19 mouse cellular contexts compared by ENCODE assay signal in the genomic region with DNA sequence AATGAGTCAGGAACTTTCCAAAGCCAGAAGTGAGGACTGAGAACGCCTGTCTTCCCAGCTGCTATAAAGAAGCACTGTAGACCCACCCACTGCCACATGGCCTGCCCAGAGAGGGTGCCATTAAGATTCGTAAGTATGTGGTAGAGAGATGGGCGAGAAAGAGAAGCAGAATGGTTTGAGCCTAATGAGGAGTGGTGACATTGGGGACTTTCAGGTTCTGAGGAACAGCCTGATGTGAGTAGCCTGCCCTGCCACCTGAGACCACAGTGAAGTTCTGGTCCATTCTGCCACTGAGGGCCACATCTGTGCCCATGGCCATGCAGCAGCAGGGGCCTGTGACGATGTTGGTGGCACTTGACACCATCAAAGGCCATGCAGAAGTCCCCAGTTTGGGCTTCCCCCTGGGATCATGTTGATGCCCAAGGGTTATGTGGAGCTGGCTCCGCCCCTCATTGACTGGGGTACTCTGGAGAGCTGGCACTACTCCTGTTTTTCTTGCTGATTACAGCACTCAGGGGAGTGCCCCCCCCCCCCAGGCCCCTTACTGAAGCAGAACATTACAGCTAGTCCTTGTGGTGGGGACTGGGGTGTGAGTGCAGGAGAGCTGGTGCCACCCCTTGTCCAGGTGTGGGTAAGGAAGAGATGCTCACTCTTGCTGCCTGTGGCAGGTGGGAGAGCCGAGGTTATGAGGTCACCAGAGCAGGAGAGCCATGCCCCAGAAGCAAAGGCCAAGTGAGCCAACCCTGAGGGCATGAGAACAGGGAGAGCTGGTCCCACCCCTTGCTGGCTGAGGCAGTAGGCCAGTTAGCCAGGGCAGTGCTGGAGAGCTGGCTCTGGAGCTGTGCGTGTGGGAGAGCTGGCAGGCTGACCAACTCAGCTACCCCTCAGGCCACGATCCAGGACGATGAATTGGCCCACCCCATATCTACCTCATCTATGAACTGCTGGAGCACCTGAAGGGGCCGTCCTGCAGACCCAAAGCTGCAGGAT. TPM values are rescaled to one million over a fixed set of nuclear protein-coding genes. Genes with fewer than 3 reads are reported as not detected.
DNase-seq lines count a peak whose midpoint lies in the region; ATAC-seq lines count a peak whose summit lies in the region.
"Had no signal": no experiment of that assay in that cellular context is flagged by ENCODE, and none has a peak within 500 bp of the region (broad histone marks: within the 10 kb centered on the region; RNA-seq: fewer than 3 reads in every experiment).

No protein-coding gene starts in this region.

- H3K27me3 ChIP-seq in heart, embryonic 10.5 days (ENCODE audit: insufficient read depth, poor library complexity, severe bottlenecking): peaks cover 5% of the 10 kb centered on the region; the same call in 1 of the 2 replicates
- 0 out of 2 replicates have a peak, but pooled peaks cover 4% of the 10 kb centered on the region for H3K27me3 ChIP-seq in liver, embryonic 12.5 days (replicated peaks)
- H3K27me3 ChIP-seq: limb, embryonic 12.5 days; midbrain, embryonic 12.5 days had no signal

- peak; percentile 23; the same call in 1 of the 2 replicates for ATAC-seq in liver, embryonic 12.5 days
- ATAC-seq: intestine, embryonic 16.5 days had no signal

- H3K36me3 ChIP-seq in heart, embryonic 10.5 days: no peaks in the 10 kb centered on the region
- H3K36me3 ChIP-seq in liver, embryonic 12.5 days: no peaks in the 10 kb centered on the region
- H3K36me3 ChIP-seq: limb, embryonic 12.5 days; midbrain, embryonic 12.5 days had no signal

- no peak overlapping the region for H3K9ac ChIP-seq in liver, embryonic 12.5 days
- H3K9ac ChIP-seq: limb, embryonic 12.5 days; midbrain, embryonic 12.5 days had no signal

- H3K9me3 ChIP-seq in heart, embryonic 10.5 days: no peaks in the 10 kb centered on the region
- no peaks in the 10 kb centered on the region for H3K9me3 ChIP-seq in liver, embryonic 12.5 days (replicated peaks)
- H3K9me3 ChIP-seq: midbrain, embryonic 12.5 days had no signal

- no peak overlapping the region for H3K4me3 ChIP-seq in heart, embryonic 10.5 days
- no peak overlapping the region for H3K4me3 ChIP-seq in liver, embryonic 12.5 days
- H3K4me3 ChIP-seq: limb, embryonic 12.5 days; midbrain, embryonic 12.5 days had no signal

- no peak overlapping the region for H3K27ac ChIP-seq in heart, embryonic 10.5 days
- no peak overlapping the region for H3K27ac ChIP-seq in liver, embryonic 12.5 days
- H3K27ac ChIP-seq: limb, embryonic 12.5 days; midbrain, embryonic 12.5 days had no signal

- H3K4me2 ChIP-seq in liver, embryonic 12.5 days: no peak overlapping the region
- H3K4me2 ChIP-seq: limb, embryonic 12.5 days; midbrain, embryonic 12.5 days had no signal

- WGBS in heart, embryonic 10.5 days: 79% methylated on average over 10 of the region's 10 CpGs
- 72% methylated on average over 10 of the region's 10 CpGs for WGBS in liver, embryonic 12.5 days (ENCODE audit: insufficient replicate concordance)

- DNase-seq in adrenal gland, adult 2 months: peak; percentile 27
- no peak for DNase-seq in adrenal gland, postnatal 4 days (ENCODE audit: low spot score in 2 of 2)
- peak; percentile 81 for DNase-seq in heart, adult 11 months
- no peak for DNase-seq in heart, embryonic 10.5 days (ENCODE audit: low spot score)
- no peak for DNase-seq in liver
- DNase-seq in kidney, postnatal 14 days: peak; percentile 49
- DNase-seq in natural killer cell, adult 2 months (ENCODE audit: low spot score in 2 of 2): no peak
- DNase-seq: cerebellum, adult 11-12 months; gastrocnemius, postnatal 14 days; lung, postnatal 14 days; right cerebral cortex, adult 18-20 months; thymus, adult 18-20 months had no signal

- 0 out of 2 replicates have a peak, but pooled peaks cover 15% of the 10 kb centered on the region for H3K4me1 ChIP-seq in heart, embryonic 10.5 days
- 0 out of 2 replicates have a peak, but pooled peaks cover 6% of the 10 kb centered on the region for H3K4me1 ChIP-seq in liver, embryonic 12.5 days
- H3K4me1 ChIP-seq: limb, embryonic 12.5 days had no signal

RNA-seq across cellular contexts. Expression of gene Anapc15-ps, which starts 16.7 kb away (rescaled TPM):
- not detected for total RNA-seq in adrenal gland, adult 2 months (2021)
- polyA plus RNA-seq in adrenal gland, adult 2 months (2012; rRNA removed): not detected in 2 replicates
- not detected for total RNA-seq in adrenal gland, postnatal 4 days (2021)
- polyA plus RNA-seq in heart, embryonic 10.5 days (2016; fragmentation: Nextera tagmentation; extraction: Ambion mirVana): not detected in 2 replicates
- polyA plus RNA-seq in liver, embryonic 12.5 days (2016; fragmentation: Nextera tagmentation; extraction: Ambion mirVana): not detected in 2 replicates
- total RNA-seq: adrenal gland, postnatal 36 days; gastrocnemius, postnatal 14 days; layer of hippocampus, postnatal 14 days had no signal
- polyA plus RNA-seq: intestine, embryonic 16.5 days; limb, embryonic 12.5 days; midbrain, embryonic 12.5 days; neural tube, embryonic 14.5 days had no signal

Comparison
In these comparisons a context has a peak if more than half of its experiments do, and no peak if none do; other contexts are left out.
1. DNase-seq: peak in adrenal gland, adult 2 months (single experiment), heart, adult 11 months (single experiment) and kidney, postnatal 14 days (single experiment); none in adrenal gland, postnatal 4 days (0 of 2), heart, embryonic 10.5 days (single experiment), liver (single experiment) and natural killer cell, adult 2 months (0 of 2).